Mouse (Mus musculus) lung, embryonic 14.5 days (tissue): Measurements from ENCODE around the gene Scrn2. TPM values are rescaled to one million over a fixed set of nuclear protein-coding genes. Genes with fewer than 3 reads are reported as not detected.

Experiments
- ATAC-seq: fragments of 200-750 bp; cut with Nextera tagmentation; 2 replicates; pipeline ENCODE4 v1.8.0; 2017; ENCODE audit warnings: mild to moderate bottlenecking, moderate TSS enrichment, moderate library complexity; ENCODE audit not compliant: insufficient read depth
- DNase-seq: peaks from one replicate; pipeline ENCODE4 v3.0.0-alpha.2; 2015
- H3K27ac ChIP-seq: fragments of 300-500 bp; sonication (generic); 2 replicates; pipeline ENCODE4 v1.5.1; 2014; ENCODE audit warnings: low read depth, mild to moderate bottlenecking, moderate library complexity
- H3K27me3 ChIP-seq: fragments of 300-500 bp; sonication (generic); 2 replicates; pipeline ENCODE4 v1.6.1; 2014; ENCODE audit warnings: low read length, control low read depth; ENCODE audit not compliant: insufficient read depth
- H3K36me3 ChIP-seq: fragments of 300-500 bp; sonication (generic); 2 replicates; pipeline ENCODE4 v1.6.1; 2014; ENCODE audit warnings: control low read depth; ENCODE audit not compliant: insufficient read depth
- H3K4me1 ChIP-seq: fragments of 300-500 bp; sonication (generic); 2 replicates; pipeline ENCODE4 v1.6.1; 2014; ENCODE audit warnings: antibody characterized with exemption, control low read depth; ENCODE audit not compliant: insufficient read depth
- H3K4me2 ChIP-seq: fragments of 300-500 bp; sonication (generic); 2 replicates; pipeline ENCODE4 v1.6.1; 2014; ENCODE audit warnings: mild to moderate bottlenecking
- H3K4me3 ChIP-seq: fragments of 300-500 bp; sonication (generic); 2 replicates; pipeline ENCODE4 v1.5.1; 2014; ENCODE audit warnings: low read depth, low read length
- H3K9ac ChIP-seq: fragments of 300-500 bp; sonication (generic); 2 replicates; pipeline ENCODE4 v1.6.1; 2014
- H3K9me3 ChIP-seq: fragments of 300-500 bp; sonication (generic); 2 replicates; pipeline ENCODE4 v1.6.1; 2016; ENCODE audit warnings: low read depth, low read length, control low read depth
- CTCF ChIP-seq: IDR thresholded peaks from 2 replicates; pipeline ENCODE4 v1.5.1; 2016; ENCODE audit warnings: antibody characterized with exemption, low read depth
- WGBS: fragments of 180-500 bp; shearing (Covaris S2); extraction: QIAGEN DNeasy Blood & Tissue Kit; methylation state at CpG from one replicate; pipeline ENCODE4 v1.1.7; 2014; 5-methylcytosine and 5-hydroxymethylcytosine counted together
- polyA plus RNA-seq: library from polyadenylated mRNA; unstranded; fragments of >200 nt; fragmentation: Nextera tagmentation; extraction: Ambion mirVana; gene quantifications from 2 replicates; pipeline ENCODE4 v1.2.1, GENCODE M21; 2014

The Scrn2 gene
- polyA plus RNA-seq, 1 experiment from 2014 or later, result 30.2 TPM

DNA sequence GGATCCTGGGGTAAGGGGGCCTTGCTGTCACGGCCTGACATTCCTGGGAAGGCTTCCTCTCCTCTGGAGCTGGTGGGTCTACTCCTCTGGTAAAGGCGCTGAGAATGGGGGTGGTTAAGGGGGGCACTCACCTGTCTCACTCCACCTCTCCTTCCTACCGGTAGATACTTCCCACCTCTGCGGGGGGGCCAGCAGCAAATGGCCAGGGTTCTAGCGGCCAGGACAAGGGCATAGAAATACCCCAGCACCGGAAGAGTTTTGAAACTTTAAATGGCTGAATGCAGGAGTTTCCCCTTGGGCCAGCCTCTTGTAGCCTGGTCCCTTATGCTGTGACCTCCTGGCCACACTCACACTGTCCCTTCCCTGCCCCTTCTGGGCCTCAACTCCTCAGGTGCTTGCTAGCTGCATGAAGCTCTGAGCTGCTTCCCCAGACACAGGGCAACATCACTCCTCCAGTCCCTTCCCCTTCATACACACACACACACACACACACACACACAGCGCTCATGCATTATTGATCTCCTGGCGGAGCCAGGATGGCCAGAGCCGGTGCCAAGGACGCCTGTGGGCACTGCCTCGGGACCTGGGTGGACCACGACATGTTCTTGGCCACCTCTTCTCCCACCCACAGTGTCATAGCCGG, 21.3 kb downstream of the Scrn2 start:
- Histone ChIP-seq H3K27me3 (no peaks in the 10 kb centered on the region), H3K4me1 (0 out of 2 replicates have a peak, but pooled peaks cover 8% of the 10 kb centered on the region), H3K9ac (peak overlapping the region; percentile 66), H3K36me3 (peaks cover 49% of the 10 kb centered on the region), H3K4me2 (peak overlapping the region; percentile 90), H3K4me3 (peak overlapping the region; percentile 65), H3K27ac (peak overlapping the region; percentile 31; the same call in 1 of the 2 replicates), H3K9me3 (no peaks in the 10 kb centered on the region)
- 19% methylated on average over 13 of the region's 13 CpGs for WGBS
- ATAC-seq, result peak; percentile 18; the same call in 1 of the 2 replicates
- no peak for TF ChIP-seq CTCF
- no peak for DNase-seq

DNA sequence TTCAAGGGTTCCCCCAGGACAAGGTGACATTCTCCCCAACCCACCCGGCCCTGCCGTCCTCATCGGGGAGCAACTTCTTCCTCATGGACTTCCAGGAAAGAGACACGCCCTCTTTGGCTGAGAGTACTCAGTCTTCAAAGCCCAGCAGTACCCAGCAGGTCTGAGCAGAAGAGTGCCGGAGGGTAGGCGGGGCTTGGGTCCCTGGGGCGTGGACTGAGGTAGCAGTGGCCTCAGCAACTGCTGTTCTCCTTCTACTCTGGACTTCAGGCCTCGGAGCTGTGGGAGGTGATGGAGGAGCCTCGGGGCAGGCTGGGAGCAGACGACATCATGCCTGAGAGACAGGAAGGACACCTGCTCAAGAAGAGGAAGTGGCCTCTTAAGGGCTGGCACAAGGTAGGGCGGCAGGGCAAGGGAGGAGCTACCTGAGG, 22.5 kb downstream of the Scrn2 start:
- H3K36me3 ChIP-seq, result peaks cover 50% of the 10 kb centered on the region
- H3K9ac ChIP-seq, result no peak overlapping the region; the same call in none of the 2 replicates
- peak overlapping the region; percentile 69; the same call in 1 of the 2 replicates for H3K27ac ChIP-seq
- no peak for TF ChIP-seq CTCF
- H3K4me3 ChIP-seq, result peak overlapping the region; percentile 65; the same call in 1 of the 2 replicates
- ATAC-seq (peak; percentile 65), DNase-seq (peak; percentile 61)
- H3K9me3 ChIP-seq, result no peaks in the 10 kb centered on the region
- H3K4me1 ChIP-seq, result 0 out of 2 replicates have a peak, but pooled peaks cover 8% of the 10 kb centered on the region
- H3K4me2 ChIP-seq, result peak overlapping the region; percentile 90
- no peaks in the 10 kb centered on the region for H3K27me3 ChIP-seq
- 21% methylated on average over 11 of the region's 11 CpGs for WGBS

DNA sequence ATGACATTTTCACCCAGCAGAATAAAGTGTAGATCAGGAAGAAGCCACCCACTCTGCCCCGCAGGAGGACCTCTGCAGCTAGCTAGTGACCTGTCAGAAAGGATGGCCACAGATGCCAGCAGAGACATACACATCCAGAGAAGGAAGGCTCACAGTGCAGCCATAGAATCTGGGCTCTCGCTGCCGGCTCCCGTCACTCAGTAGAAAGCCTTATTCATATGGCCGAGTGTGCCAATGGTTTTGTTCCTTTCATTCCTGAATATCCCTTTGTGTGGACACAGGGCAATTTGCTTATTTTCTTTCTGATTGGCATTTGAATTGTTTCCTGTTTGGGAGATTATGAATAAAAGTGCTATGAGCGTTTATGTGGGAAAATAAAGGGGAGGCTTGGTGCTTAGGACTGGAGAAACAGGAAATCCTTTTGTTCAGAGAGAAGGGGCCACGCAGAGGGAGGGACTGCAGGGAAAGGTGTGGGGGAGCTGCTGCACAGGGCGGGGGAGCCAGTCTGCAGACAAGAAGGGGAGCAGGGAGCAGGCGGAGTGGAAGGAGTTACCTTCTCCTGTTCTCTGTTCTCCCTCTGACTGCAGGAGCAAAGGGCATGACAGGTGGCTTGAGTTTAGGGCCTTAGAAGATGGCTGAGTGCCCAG, 33.7 kb downstream of the Scrn2 start:
- TF ChIP-seq CTCF, result no peak
- H3K9me3 ChIP-seq, result no peaks in the 10 kb centered on the region
- DNase-seq (no peak), ATAC-seq (no peak)
- H3K4me3 ChIP-seq, result no peak overlapping the region
- WGBS, result 63% methylated on average over 9 of the region's 9 CpGs
- H3K9ac ChIP-seq, result no peak overlapping the region
- peaks cover 40% of the 10 kb centered on the region for H3K36me3 ChIP-seq
- no peaks in the 10 kb centered on the region for H3K4me1 ChIP-seq
- no peak overlapping the region; the same call in 1 of the 2 replicates for H3K27ac ChIP-seq
- no peak overlapping the region; the same call in 1 of the 2 replicates for H3K4me2 ChIP-seq
- no peaks in the 10 kb centered on the region for H3K27me3 ChIP-seq

DNA sequence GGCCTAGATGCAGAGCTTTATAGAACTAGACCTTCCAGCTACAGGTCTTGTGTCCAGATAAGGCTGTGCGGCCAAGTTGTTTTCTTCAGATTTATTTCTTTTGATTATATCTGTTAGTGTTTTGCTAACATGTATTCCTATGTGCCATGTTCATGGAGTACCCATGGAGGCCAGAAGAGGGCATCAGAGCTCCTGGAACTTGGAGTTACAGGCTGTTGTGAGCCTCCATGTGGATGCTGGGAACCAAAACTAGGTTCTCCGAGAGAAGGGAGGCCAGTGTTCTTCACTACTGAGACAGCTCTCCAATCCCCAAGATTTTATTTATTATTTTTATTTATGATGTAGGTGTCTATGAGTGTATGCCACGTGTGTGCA, 34.2 kb downstream of the Scrn2 start:
- WGBS, result 82% methylated on average over 3 of the region's 3 CpGs
- H3K4me3 ChIP-seq, result no peak overlapping the region
- no peak for DNase-seq
- peaks cover 39% of the 10 kb centered on the region for H3K36me3 ChIP-seq
- TF ChIP-seq CTCF, result peak; percentile 32; the same call in 1 of the 2 replicates
- H3K27me3 ChIP-seq, result no peaks in the 10 kb centered on the region
- no peaks in the 10 kb centered on the region for H3K9me3 ChIP-seq
- no peak overlapping the region for H3K27ac ChIP-seq
- H3K4me1 ChIP-seq, result no peaks in the 10 kb centered on the region
- H3K9ac ChIP-seq, result no peak overlapping the region
- ATAC-seq, result no peak
- no peak overlapping the region for H3K4me2 ChIP-seq

DNA sequence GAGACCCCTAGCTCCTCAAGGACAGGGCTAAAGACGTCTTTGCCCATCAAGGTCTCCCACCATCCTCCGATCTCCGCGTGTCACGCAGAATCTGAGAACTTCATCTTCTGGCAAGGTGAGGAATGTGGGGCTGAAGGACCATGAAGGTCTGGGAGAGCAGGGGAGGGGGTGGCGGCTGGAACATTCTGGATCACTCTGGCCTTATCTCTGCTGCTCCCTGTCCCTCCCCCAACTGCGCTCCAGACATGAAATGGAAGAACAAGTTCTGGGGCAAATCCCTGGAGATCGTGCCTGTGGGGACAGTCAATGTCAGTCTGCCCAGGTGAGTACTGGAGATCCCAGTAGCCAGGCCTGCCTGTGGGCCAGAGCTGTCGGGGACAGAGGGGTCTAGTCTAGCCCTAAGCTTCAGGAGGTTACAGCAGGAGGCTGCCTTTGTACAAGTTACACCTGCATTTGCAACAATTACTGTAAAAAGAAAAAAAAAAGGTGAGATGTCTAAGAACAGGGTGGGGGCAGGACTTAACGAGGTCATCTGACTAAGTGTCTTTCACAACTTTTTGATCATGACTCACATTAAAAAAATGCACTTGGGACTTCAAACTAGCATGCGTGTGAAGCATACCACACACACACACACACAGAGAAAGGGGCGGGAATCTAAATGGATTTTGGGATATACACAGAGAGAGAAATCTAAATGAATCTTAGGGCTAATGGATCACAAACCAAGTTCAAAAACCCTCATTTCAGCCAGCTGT, 36.0 kb downstream of the Scrn2 start:
- Histone ChIP-seq H3K36me3 (peaks cover 25% of the 10 kb centered on the region), H3K9ac (no peak overlapping the region), H3K4me2 (no peak overlapping the region), H3K9me3 (no peaks in the 10 kb centered on the region), H3K27me3 (no peaks in the 10 kb centered on the region), H3K4me3 (no peak overlapping the region), H3K27ac (no peak overlapping the region), H3K4me1 (no peaks in the 10 kb centered on the region)
- no peak for TF ChIP-seq CTCF
- no peak for DNase-seq
- 76% methylated on average over 12 of the region's 12 CpGs for WGBS
- ATAC-seq, result no peak

DNA sequence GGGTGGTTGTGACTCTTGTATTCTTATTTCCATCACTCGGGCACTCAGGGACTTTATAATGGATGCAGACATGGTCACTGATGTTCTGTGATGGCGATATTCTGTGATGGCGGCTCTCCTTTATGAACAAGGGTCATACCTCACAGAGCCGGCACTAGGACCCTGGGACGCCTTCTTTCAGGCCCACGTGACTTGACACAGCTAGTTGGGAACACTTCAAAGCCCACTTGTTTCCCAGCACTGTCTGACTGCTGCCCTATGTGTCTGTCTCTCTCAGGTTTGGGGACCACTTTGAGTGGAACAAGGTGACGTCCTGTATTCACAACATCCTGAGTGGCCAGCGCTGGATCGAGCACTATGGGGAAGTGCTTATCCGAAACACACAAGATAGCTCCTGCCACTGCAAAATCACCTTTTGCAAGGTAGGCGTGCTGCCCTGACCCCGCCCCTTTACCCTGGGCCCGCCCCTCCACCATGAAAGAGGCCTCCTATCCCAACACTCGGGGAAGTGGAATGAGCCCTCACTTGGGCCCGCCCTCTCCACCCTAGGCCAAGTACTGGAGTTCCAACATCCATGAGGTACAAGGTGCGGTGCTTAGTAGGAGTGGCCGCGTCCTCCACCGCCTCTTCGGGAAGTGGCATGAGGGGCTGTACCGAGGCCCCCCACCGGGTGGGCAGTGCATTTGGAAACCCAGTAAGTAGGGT, 37.1 kb downstream of the Scrn2 start:
- 48% methylated on average over 22 of the region's 22 CpGs for WGBS
- no peak for DNase-seq
- no peak for TF ChIP-seq CTCF
- no peaks in the 10 kb centered on the region for H3K27me3 ChIP-seq
- no peaks in the 10 kb centered on the region for H3K9me3 ChIP-seq
- H3K4me2 ChIP-seq, result no peak overlapping the region
- H3K36me3 ChIP-seq, result peaks cover 15% of the 10 kb centered on the region
- H3K4me1 ChIP-seq, result no peaks in the 10 kb centered on the region
- no peak overlapping the region for H3K4me3 ChIP-seq
- ATAC-seq, result 0 out of 2 replicates have a peak, but pooled peaks have one; percentile 14
- no peak overlapping the region for H3K9ac ChIP-seq
- H3K27ac ChIP-seq, result no peak overlapping the region
